Mouse (Mus musculus) gastrocnemius, postnatal 36 days (tissue): Measurements from ENCODE around the gene Olfr39. TPM values are rescaled to one million over a fixed set of nuclear protein-coding genes. Genes with fewer than 3 reads are reported as not detected.
"Not testable (repeated sequence)": the region's sequence is repeated elsewhere in the genome, so short reads cannot be mapped to it uniquely, and the experiment has no call there.

Experiments
- DNase-seq, 2 experiments: peaks; one replicate each; pipeline ENCODE4 v3.0.0; 2022
- intact Hi-C: fragments of 180-260 bp; cut with DNase I; formaldehyde crosslinking; loops from one replicate; pipeline ENCODE4 v1.15.1; 2025
- long read RNA-seq, 2 experiments: library from polyadenylated mRNA; stranded (forward); transcript quantifications; one replicate each; pipeline ENCODE4 v2.0.0; 2021
- total RNA-seq, 2 experiments: library from RNA; stranded (reverse); gene quantifications; 2 replicates each; pipeline ENCODE4 v1.2.3; 2021

The Olfr39 gene
- not detected for total RNA-seq
- long read RNA-seq, experiment 1, result 0 reads
- long read RNA-seq, experiment 2, result 0 reads

- intact Hi-C loops, result no loop called here
- DNase-seq, result no peak
Observed at GRCm38 (mm10) chr9:20282051-20282450, at the start of gene Olfr39. Olfr39 (plus strand) TSS chr9:20282351.

DNA sequence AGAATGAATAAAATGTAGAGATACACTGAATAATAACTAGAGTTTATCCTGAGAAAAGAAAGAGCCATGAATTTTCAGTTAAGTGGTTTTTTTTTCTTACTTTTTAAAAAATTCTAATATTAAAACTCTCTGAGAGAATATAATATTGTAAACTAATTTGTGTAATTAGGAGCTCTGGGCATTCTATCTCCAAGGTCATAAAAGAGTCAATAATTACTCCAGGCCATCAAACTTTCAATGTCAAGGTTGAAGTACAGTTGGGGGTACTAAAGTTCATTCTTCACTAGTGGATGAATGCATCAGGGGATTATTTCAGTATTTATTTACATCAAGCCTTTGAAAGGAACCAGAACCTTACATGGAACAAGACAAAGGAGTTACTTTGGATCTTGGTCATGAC, 45.3 kb upstream of the Olfr39 start, which contains the start of gene Olfr872:
Gene Olfr872 (plus strand): TSS at position 301 of the 400 bp plus-strand sequence.
- DNase-seq, result no peak
- intact Hi-C loops, result no loop called here

DNA sequence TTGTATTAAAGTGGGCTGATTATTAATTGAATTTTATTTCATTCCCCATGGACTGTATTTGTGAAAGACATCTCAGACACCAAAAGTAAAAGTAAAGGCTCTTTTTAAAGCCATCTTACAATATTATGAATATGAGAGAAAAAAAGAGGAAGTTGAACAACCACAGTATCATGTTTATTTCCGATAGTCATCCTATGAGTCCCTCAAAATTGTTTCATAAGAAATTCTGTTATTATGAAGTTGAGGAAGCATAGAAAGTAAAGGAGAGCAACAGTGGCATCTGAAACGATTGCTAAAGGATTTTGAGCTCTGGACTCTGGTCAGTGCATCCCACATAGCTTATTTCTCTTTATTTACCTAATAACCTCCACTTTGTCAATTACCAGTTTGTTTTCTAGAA, 44.8 kb upstream of the Olfr39 start:
- intact Hi-C loops, result no loop called here

GRCm38 (mm10) chr9:20295562-20295961, 13.4 kb downstream of the Olfr39 start:
- DNase-seq, intact Hi-C loops: not testable (repeated sequence)

More for the DNA sequence above, 44.8 kb upstream of the Olfr39 start:
- no peak for DNase-seq

DNA sequence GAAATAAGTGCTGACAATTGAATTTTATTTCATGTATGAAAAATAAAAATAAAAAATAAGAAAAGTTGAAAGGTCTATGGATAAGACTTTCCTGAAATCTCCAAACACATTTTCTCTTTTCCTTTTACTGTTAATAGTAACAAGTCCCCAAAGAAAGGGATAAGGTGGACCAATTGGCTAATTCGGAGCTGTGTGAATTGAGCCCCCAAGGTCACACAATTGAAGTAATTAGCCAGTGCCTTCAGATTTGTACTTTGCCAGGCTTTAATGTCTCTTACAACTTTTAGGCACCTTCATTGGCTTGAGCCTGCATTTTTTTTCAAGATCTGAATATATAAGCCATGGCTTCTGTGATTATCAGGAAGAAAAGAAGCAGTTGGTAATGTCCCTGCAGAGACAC, 16.1 kb downstream of the Olfr39 start, which contains the start of gene Olfr873:
Gene Olfr873 (plus strand): TSS at position 301 of the 400 bp plus-strand sequence.
- DNase-seq, result no peak
- intact Hi-C loops, result no loop called here

GRCm38 (mm10) chr9:20335994-20336393, 53.8 kb downstream of the Olfr39 start, which contains the start of gene Olfr18:
Olfr18 (minus strand) TSS chr9:20336094.
- no peak for DNase-seq
- intact Hi-C loops, result no loop called here

Other genes starting within 250 kb of the Olfr39 start
- gene Olfr867, start 224.8 kb upstream of the Olfr39 start, total RNA-seq, result not detected
- not detected for gene Olfr868, start 183.7 kb upstream of the Olfr39 start, total RNA-seq
- not detected for gene Olfr869, start 153.3 kb upstream of the Olfr39 start, total RNA-seq
- gene Olfr870, start 108.3 kb upstream of the Olfr39 start, total RNA-seq, result not detected
- not detected for gene Olfr871, start 70.1 kb upstream of the Olfr39 start, total RNA-seq
- gene Olfr872, start 45.2 kb upstream of the Olfr39 start, total RNA-seq, result not detected
- gene Olfr873, start 16.2 kb downstream of the Olfr39 start, total RNA-seq, result not detected
- not detected for gene Olfr18, start 53.7 kb downstream of the Olfr39 start, total RNA-seq
- gene Zfp560, start 102.8 kb downstream of the Olfr39 start, total RNA-seq, result 10 to 100 TPM in 1 of 2 experiments, 1 to 10 TPM in 1; 9.2 to 10.8 TPM
- gene Zfp26, start 177.8 kb downstream of the Olfr39 start, total RNA-seq, result 1 to 10 TPM; 7.6 to 9.4 TPM
- gene Zfp426, start 210.4 kb downstream of the Olfr39 start, total RNA-seq, result 1 to 10 TPM; 6.1 to 8.2 TPM
- gene Zfp266, start 239.1 kb downstream of the Olfr39 start, total RNA-seq, result 10 to 100 TPM; 14.0 to 16.2 TPM